Mouse (Mus musculus) CH12.LX (cell line): ENCODE measurements around the gene Kcnj9.

Experiments
- IRF4 ChIP-seq: IDR thresholded peaks from 2 replicates; pipeline ENCODE4 v1.6.1; 2014; ENCODE audit warnings: low read depth, mild to moderate bottlenecking, inconsistent platforms, low read length, improper control_type of control experiment
- NELFE ChIP-seq: IDR thresholded peaks from 2 replicates; pipeline ENCODE4 v1.6.1; 2011; ENCODE audit warnings: low read depth, low read length, improper control_type of control experiment

DNA sequence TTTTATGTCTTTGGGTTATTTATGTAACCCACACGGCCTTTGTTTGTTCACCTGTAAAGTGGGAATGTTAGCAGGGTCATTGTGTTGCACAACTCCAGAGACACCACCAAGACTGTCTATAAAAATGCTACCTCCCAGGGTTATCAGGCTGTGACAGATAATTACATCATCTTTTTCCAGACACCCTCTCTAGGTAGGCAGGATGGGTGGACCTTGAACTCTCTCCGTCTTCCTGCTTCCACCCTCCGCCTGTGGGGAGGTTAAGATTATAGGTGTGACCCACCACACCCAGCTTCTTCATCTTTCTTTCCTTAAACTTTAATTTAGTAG is 39.5 kb downstream of the Kcnj9 start:
- TF ChIP-seq NELFE (no peak), IRF4 (no peak)
